Mouse (Mus musculus) lung, postnatal 0 days (tissue): ENCODE results near the gene Colgalt2. TPM values are rescaled to one million over a fixed set of nuclear protein-coding genes. Genes with fewer than 3 reads are reported as not detected.
A peak's percentile ranks its signal among the peaks of the same experiment; 100 is the strongest.

Experiments
- ATAC-seq: fragments of 200-750 bp; cut with Nextera tagmentation; 2 replicates; pipeline ENCODE4 v1.8.0; 2017; ENCODE audit warnings: moderate library complexity
- DNase-seq: peaks from one replicate; pipeline ENCODE4 v3.0.0-alpha.2; 2016; ENCODE audit warnings: low spot score
- H3K27ac ChIP-seq: fragments of 300-500 bp; sonication (generic); 2 replicates; pipeline ENCODE4 v1.5.1; 2014; ENCODE audit warnings: antibody characterized with exemption, mild to moderate bottlenecking, low read length, mixed read lengths
- H3K27me3 ChIP-seq: fragments of 300-500 bp; sonication (generic); replicated peaks from 2 replicates; pipeline ENCODE4 v1.6.1; 2014; ENCODE audit warnings: low read length, mixed read lengths; ENCODE audit not compliant: insufficient read depth
- H3K36me3 ChIP-seq: fragments of 300-500 bp; sonication (generic); 2 replicates; pipeline ENCODE4 v1.6.1; 2014; ENCODE audit warnings: low read length, mixed read lengths; ENCODE audit not compliant: insufficient read depth
- H3K4me1 ChIP-seq: fragments of 300-500 bp; sonication (generic); 2 replicates; pipeline ENCODE4 v1.6.1; 2014; ENCODE audit warnings: antibody characterized with exemption, low read depth, low read length, mixed read lengths; ENCODE audit not compliant: insufficient read depth
- H3K4me2 ChIP-seq: fragments of 300-500 bp; sonication (generic); replicated peaks from 2 replicates; pipeline ENCODE4 v1.6.1; 2014; ENCODE audit warnings: low read depth, mild to moderate bottlenecking, low read length, moderate library complexity, mixed read lengths
- H3K4me3 ChIP-seq: fragments of 300-500 bp; sonication (generic); 2 replicates; pipeline ENCODE4 v1.5.1; 2014; ENCODE audit warnings: low read depth, low read length
- H3K9ac ChIP-seq: fragments of 300-500 bp; sonication (generic); replicated peaks from 2 replicates; pipeline ENCODE4 v1.6.1; 2014; ENCODE audit warnings: low read depth, mild to moderate bottlenecking
- H3K9me3 ChIP-seq: fragments of 300-500 bp; sonication (generic); 2 replicates; pipeline ENCODE4 v1.6.1; 2016; ENCODE audit warnings: low read length, mixed read lengths
- CTCF ChIP-seq: IDR thresholded peaks from 2 replicates; pipeline ENCODE4 v1.5.1; 2016; ENCODE audit warnings: antibody characterized with exemption, mild to moderate bottlenecking
- EP300 ChIP-seq: IDR thresholded peaks from 2 replicates; pipeline ENCODE4 v1.6.1; 2016; ENCODE audit warnings: antibody characterized with exemption, mild to moderate bottlenecking, control low read depth
- WGBS: fragments of 180-500 bp; shearing (Covaris S2); extraction: QIAGEN DNeasy Blood & Tissue Kit; methylation state at CpG from one replicate; pipeline ENCODE4 v1.1.7; 2014; 5-methylcytosine and 5-hydroxymethylcytosine counted together
- polyA plus RNA-seq: library from polyadenylated mRNA; unstranded; fragments of >200 nt; fragmentation: Nextera tagmentation; extraction: Ambion mirVana; gene quantifications from 2 replicates; pipeline ENCODE4 v1.2.1, GENCODE M21; 2015

Gene Colgalt2
- polyA plus RNA-seq, 1 experiment from 2014 or later: 3.6 TPM

DNA sequence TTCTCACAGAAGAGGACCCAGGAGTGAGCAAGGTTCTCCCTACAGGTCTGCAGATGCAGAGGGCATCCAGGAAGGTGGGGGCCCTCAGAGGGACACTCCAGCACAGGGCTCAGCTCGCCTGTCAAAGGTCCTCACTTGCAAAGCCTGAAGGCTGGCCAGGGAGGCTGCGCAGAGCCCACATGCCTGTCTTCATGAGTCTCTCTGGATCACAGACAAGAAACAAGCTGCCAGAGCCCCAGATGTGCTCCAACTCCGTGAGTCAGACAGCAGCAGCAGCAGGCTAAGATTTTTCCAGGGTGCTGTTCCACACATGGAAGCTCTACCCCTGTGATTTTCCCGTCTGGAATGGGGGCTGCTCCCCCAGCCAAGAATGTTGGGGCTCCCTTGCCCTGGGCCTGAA, 114.6 kb downstream of the Colgalt2 start:
- Histone ChIP-seq H3K9ac (no peak overlapping the region), H3K27ac (no peak overlapping the region), H3K4me3 (no peak overlapping the region), H3K27me3 (no peaks in the 10 kb centered on the region), H3K4me1 (no peaks in the 10 kb centered on the region), H3K4me2 (no peak overlapping the region), H3K9me3 (no peaks in the 10 kb centered on the region), H3K36me3 (0 out of 2 replicates have a peak, but pooled peaks cover 6% of the 10 kb centered on the region)
- peak; percentile 40 for DNase-seq
- ATAC-seq: peak; percentile 45
- 49% methylated on average over 4 of the region's 4 CpGs for WGBS
- no peak for TF ChIP-seq CTCF
- TF ChIP-seq EP300: no peak

- no peak overlapping the region for H3K27ac ChIP-seq
- H3K36me3 ChIP-seq: peaks cover 21% of the 10 kb centered on the region
- H3K27me3 ChIP-seq: no peaks in the 10 kb centered on the region
- H3K4me2 ChIP-seq: no peak overlapping the region
- H3K4me3 ChIP-seq: no peak overlapping the region
- TF ChIP-seq EP300: no peak
- no peak for TF ChIP-seq CTCF
- 50% methylated on average over 4 of the region's 4 CpGs for WGBS
- no peaks in the 10 kb centered on the region for H3K9me3 ChIP-seq
- H3K9ac ChIP-seq: no peak overlapping the region
- peak; percentile 48 for ATAC-seq
- H3K4me1 ChIP-seq: no peaks in the 10 kb centered on the region
- DNase-seq: peak; percentile 71
Observed at GRCm38 (mm10) chr1:152517057-152517570, 117.5 kb downstream of the Colgalt2 start.

DNA sequence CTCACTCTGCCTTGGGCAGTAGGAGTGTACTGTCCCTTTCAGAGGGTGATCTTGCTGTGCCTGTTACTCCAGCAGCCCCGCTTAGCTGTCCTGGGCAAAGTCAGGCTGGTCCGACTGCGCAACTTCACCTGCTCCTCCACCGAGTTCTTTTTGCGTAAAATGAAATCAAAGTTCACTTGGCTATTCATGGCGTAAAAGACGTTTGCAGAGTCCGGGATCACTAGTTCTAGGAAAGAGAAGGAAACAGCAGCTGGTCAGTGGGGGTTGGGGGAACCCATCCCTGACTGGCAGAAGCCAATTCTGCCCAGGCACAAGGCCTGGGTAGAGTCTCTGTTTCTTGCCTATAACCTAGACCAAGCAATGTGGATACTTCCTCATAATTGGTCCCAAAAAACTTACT, 119.3 kb downstream of the Colgalt2 start:
- Histone ChIP-seq H3K4me2 (no peak overlapping the region), H3K9me3 (no peaks in the 10 kb centered on the region), H3K27ac (no peak overlapping the region), H3K36me3 (peaks cover 21% of the 10 kb centered on the region), H3K9ac (no peak overlapping the region), H3K4me3 (no peak overlapping the region), H3K4me1 (no peaks in the 10 kb centered on the region), H3K27me3 (no peaks in the 10 kb centered on the region)
- no peak for TF ChIP-seq EP300
- WGBS: 90% methylated on average over 8 of the region's 8 CpGs
- DNase-seq: no peak
- no peak for ATAC-seq

DNA sequence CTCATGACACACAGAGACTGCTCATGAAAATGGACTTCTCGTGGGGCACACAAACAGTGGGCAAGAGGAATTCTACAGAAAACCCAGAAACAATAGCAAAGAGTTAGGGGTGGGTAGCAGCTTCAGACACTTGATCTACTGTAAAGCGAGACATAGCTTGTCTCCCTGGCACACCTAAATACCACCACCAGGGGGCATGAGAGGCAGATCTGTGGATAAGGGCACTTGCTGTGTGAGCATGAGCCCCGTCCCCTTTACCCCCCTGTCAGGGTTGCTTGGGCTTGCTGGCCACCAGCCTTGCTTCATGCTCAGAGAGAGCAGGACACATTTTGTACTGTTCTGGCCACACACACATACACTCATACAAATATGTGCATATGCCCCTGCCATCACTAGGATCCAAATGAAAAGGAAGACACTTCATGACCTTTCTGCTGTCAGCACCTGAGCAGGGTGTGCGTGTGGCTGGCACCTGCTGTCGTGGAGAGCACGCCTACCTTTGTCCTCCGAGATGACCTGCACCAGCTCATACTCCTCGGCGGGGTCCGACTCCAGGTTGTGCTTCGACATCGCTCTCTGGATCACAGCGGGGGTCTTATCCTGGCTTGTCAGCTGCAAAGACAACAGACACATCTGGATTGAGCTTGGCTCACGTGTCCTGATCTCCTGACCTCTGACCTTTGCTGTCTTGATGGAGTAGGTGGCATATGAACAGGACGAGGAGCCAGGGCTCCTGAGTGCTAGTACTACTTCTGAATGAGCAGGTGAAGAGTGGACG, 121.4 kb downstream of the Colgalt2 start:
- H3K4me1 ChIP-seq: no peaks in the 10 kb centered on the region
- no peaks in the 10 kb centered on the region for H3K9me3 ChIP-seq
- no peak overlapping the region for H3K4me3 ChIP-seq
- 79% methylated on average over 16 of the region's 16 CpGs for WGBS
- no peak for TF ChIP-seq EP300
- TF ChIP-seq CTCF: peak; percentile 81
- H3K4me2 ChIP-seq: no peak overlapping the region
- no peak overlapping the region for H3K9ac ChIP-seq
- 0 out of 2 replicates have a peak, but pooled peaks have one; percentile 16 for ATAC-seq
- H3K36me3 ChIP-seq: peaks cover 21% of the 10 kb centered on the region
- no peaks in the 10 kb centered on the region for H3K27me3 ChIP-seq
- DNase-seq: peak; percentile 52
- H3K27ac ChIP-seq: no peak overlapping the region

GRCm38 (mm10) chr1:152522226-152522625, 122.6 kb downstream of the Colgalt2 start:
- H3K4me2 ChIP-seq: no peak overlapping the region
- 92% methylated on average over 3 of the region's 3 CpGs for WGBS
- no peaks in the 10 kb centered on the region for H3K9me3 ChIP-seq
- no peak overlapping the region for H3K27ac ChIP-seq
- ATAC-seq (no peak), DNase-seq (no peak)
- peaks cover 26% of the 10 kb centered on the region for H3K36me3 ChIP-seq
- TF ChIP-seq CTCF (no peak), EP300 (no peak)
- no peak overlapping the region for H3K4me3 ChIP-seq
- no peaks in the 10 kb centered on the region for H3K27me3 ChIP-seq
- no peaks in the 10 kb centered on the region for H3K4me1 ChIP-seq
- no peak overlapping the region for H3K9ac ChIP-seq

DNA sequence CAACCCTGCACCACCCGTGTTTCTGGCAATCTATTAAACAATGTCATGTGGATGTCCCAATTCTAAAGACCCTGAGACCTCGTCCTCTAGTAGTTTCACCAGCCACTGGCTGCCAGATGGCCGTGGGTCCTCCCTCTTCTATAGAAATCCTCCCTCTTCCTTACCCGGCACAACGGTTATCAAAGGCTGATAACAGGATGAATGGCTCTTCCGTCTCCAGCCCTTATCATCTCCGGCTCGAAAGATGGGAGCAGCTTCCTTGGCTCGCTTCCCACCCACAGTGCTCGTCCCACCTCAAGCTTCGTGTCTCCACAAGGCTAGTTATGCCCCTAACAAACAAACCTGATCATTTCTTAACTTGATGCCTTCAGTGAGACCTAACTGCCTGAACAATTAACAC, 123.7 kb downstream of the Colgalt2 start:
- H3K27me3 ChIP-seq: no peaks in the 10 kb centered on the region
- no peak for DNase-seq
- H3K9ac ChIP-seq: no peak overlapping the region
- no peak overlapping the region for H3K4me2 ChIP-seq
- TF ChIP-seq EP300 (no peak), CTCF (no peak)
- no peaks in the 10 kb centered on the region for H3K4me1 ChIP-seq
- no peak overlapping the region for H3K27ac ChIP-seq
- H3K4me3 ChIP-seq: no peak overlapping the region
- peaks cover 21% of the 10 kb centered on the region for H3K36me3 ChIP-seq
- no peak for ATAC-seq
- no peaks in the 10 kb centered on the region for H3K9me3 ChIP-seq
- 53% methylated on average over 11 of the region's 11 CpGs for whole genome bisulfite sequencing
